Mouse (Mus musculus) midbrain, embryonic 10.5 days (tissue): ENCODE results near the gene Ppp1r36. TPM values are rescaled to one million over a fixed set of nuclear protein-coding genes. Genes with fewer than 3 reads are reported as not detected.

Experiments
- DNase-seq: peaks from one replicate; pipeline ENCODE4 v3.0.0-alpha.2; 2017; ENCODE audit warnings: low spot score
- H3K27ac ChIP-seq: fragments of 300-500 bp; sonication (generic); replicated peaks from 2 replicates; pipeline ENCODE4 v1.5.1; 2016; ENCODE audit warnings: mild to moderate bottlenecking
- H3K27me3 ChIP-seq: fragments of 300-500 bp; sonication (generic); 2 replicates; pipeline ENCODE4 v1.6.1; 2016; ENCODE audit warnings: low read depth, mild to moderate bottlenecking; ENCODE audit not compliant: poor library complexity, severe bottlenecking
- H3K36me3 ChIP-seq: fragments of 300-500 bp; sonication (generic); 2 replicates; pipeline ENCODE4 v1.6.1; 2016; ENCODE audit warnings: mild to moderate bottlenecking, moderate library complexity
- H3K4me1 ChIP-seq: fragments of 300-500 bp; sonication (generic); 2 replicates; pipeline ENCODE4 v1.6.1; 2016
- H3K4me3 ChIP-seq: fragments of 300-500 bp; sonication (generic); 2 replicates; pipeline ENCODE4 v1.5.1; 2016; ENCODE audit warnings: mild to moderate bottlenecking, moderate library complexity
- H3K9me3 ChIP-seq: fragments of 300-500 bp; sonication (generic); replicated peaks from 2 replicates; pipeline ENCODE4 v1.6.1; 2016; ENCODE audit warnings: mild to moderate bottlenecking
- WGBS: fragments of 180-500 bp; shearing (Covaris S2); methylation state at CpG from one replicate; pipeline ENCODE4 v1.1.7; 2016; 5-methylcytosine and 5-hydroxymethylcytosine counted together
- polyA plus RNA-seq: library from polyadenylated mRNA; unstranded; fragments of >200 nt; fragmentation: Nextera tagmentation; extraction: Ambion mirVana; gene quantifications from 2 replicates; pipeline ENCODE4 v1.2.1, GENCODE M21; 2016

The Ppp1r36 gene
- polyA plus RNA-seq, result 0.33 and 0.71 TPM in 2 replicates

- peak within 1 kb of the TSS; percentile 55 for H3K4me3 ChIP-seq
- DNase-seq, result peak; percentile 49
These were observed at the start of gene Ppp1r36 for GRCm38 (mm10) chr12:76417433-76417854. Ppp1r36 (plus strand) TSS chr12:76417538.

GRCm38 (mm10) chr12:76368201-76368789 lies 49.0 kb upstream of the Ppp1r36 start:
- Histone ChIP-seq H3K4me3 (peak overlapping the region; percentile 94), H3K4me1 (peaks cover 54% of the 10 kb centered on the region), H3K9me3 (no peaks in the 10 kb centered on the region), H3K36me3 (peaks cover 11% of the 10 kb centered on the region), H3K27ac (peak overlapping the region; percentile 100), H3K27me3 (no peaks in the 10 kb centered on the region)
- 10% methylated on average over 9 of the region's 9 CpGs for WGBS
- DNase-seq, result no peak

More at GRCm38 (mm10) chr12:76417433-76417854, at the start of gene Ppp1r36:
- no peak within 1 kb of the TSS for H3K27ac ChIP-seq
- peaks cover 6% of the 10 kb centered on the region for H3K4me1 ChIP-seq
- no peaks in the 10 kb centered on the region for H3K36me3 ChIP-seq
- peaks cover 33% of the 10 kb centered on the region for H3K27me3 ChIP-seq
- H3K9me3 ChIP-seq, result peaks cover 5% of the 10 kb centered on the region; the same call in 1 of the 2 replicates
- WGBS, result 2% methylated on average over 37 of the region's 37 CpGs

- H3K27ac ChIP-seq, result peak overlapping the region; percentile 100
- under 1% methylated on average over 26 of the region's 26 CpGs for WGBS
- peaks cover 8% of the 10 kb centered on the region for H3K36me3 ChIP-seq
- H3K9me3 ChIP-seq, result no peaks in the 10 kb centered on the region
- no peak for DNase-seq
- H3K4me3 ChIP-seq, result peak overlapping the region; percentile 94
- peaks cover 55% of the 10 kb centered on the region for H3K4me1 ChIP-seq
- H3K27me3 ChIP-seq, result no peaks in the 10 kb centered on the region
These were observed 48.5 kb upstream of the Ppp1r36 start for GRCm38 (mm10) chr12:76368790-76369205.

- Histone ChIP-seq H3K4me3 (peak within 1 kb of the TSS; percentile 94), H3K36me3 (peaks cover 2% of the 10 kb centered on the region; the same call in 1 of the 2 replicates), H3K4me1 (peaks cover 61% of the 10 kb centered on the region), H3K27ac (peak within 1 kb of the TSS; percentile 100), H3K27me3 (no peaks in the 10 kb centered on the region), H3K9me3 (no peaks in the 10 kb centered on the region)
- WGBS, result under 1% methylated on average over 96 of the region's 96 CpGs
- peak; percentile 87 for DNase-seq
These were observed 47.9 kb upstream of the Ppp1r36 start, which contains the start of gene Zbtb25 for GRCm38 (mm10) chr12:76369206-76369977. Zbtb25 (minus strand) TSS chr12:76369602.

GRCm38 (mm10) chr12:76369978-76370830 lies 47.1 kb upstream of the Ppp1r36 start, which contains the start of gene Zbtb1:
Zbtb1 (plus strand) TSS chr12:76370266.
- Histone ChIP-seq H3K27me3 (no peaks in the 10 kb centered on the region), H3K27ac (peak within 1 kb of the TSS; percentile 100), H3K4me3 (peak within 1 kb of the TSS; percentile 94), H3K36me3 (no peaks in the 10 kb centered on the region), H3K4me1 (peaks cover 61% of the 10 kb centered on the region), H3K9me3 (no peaks in the 10 kb centered on the region)
- DNase-seq, result peak; percentile 87
- WGBS, result under 1% methylated on average over 95 of the region's 99 CpGs

- H3K36me3 ChIP-seq, result no peaks in the 10 kb centered on the region
- no peaks in the 10 kb centered on the region for H3K27me3 ChIP-seq
- under 1% methylated on average over 61 of the region's 63 CpGs for WGBS
- peaks cover 57% of the 10 kb centered on the region for H3K4me1 ChIP-seq
- H3K27ac ChIP-seq, result peak overlapping the region; percentile 100
- no peaks in the 10 kb centered on the region for H3K9me3 ChIP-seq
- peak; percentile 85 for DNase-seq
- peak overlapping the region; percentile 94 for H3K4me3 ChIP-seq
These were observed 46.3 kb upstream of the Ppp1r36 start for GRCm38 (mm10) chr12:76370831-76371571.

- 49% methylated on average over 7 of the region's 7 CpGs for WGBS
- H3K4me1 ChIP-seq, result peaks cover 48% of the 10 kb centered on the region
- no peak for DNase-seq
- peak overlapping the region; percentile 94 for H3K4me3 ChIP-seq
- H3K36me3 ChIP-seq, result no peaks in the 10 kb centered on the region
- H3K27ac ChIP-seq, result no peak overlapping the region
- no peaks in the 10 kb centered on the region for H3K27me3 ChIP-seq
- H3K9me3 ChIP-seq, result no peaks in the 10 kb centered on the region
These were observed 45.3 kb upstream of the Ppp1r36 start for GRCm38 (mm10) chr12:76372046-76372445.

- no peaks in the 10 kb centered on the region for H3K36me3 ChIP-seq
- H3K27ac ChIP-seq, result no peak overlapping the region
- peaks cover 39% of the 10 kb centered on the region for H3K4me1 ChIP-seq
- DNase-seq, result no peak
- WGBS, result 70% methylated on average over 6 of the region's 7 CpGs
- no peaks in the 10 kb centered on the region for H3K27me3 ChIP-seq
- H3K4me3 ChIP-seq, result no peak overlapping the region; the same call in 1 of the 2 replicates
- no peaks in the 10 kb centered on the region for H3K9me3 ChIP-seq
These were observed 44.2 kb upstream of the Ppp1r36 start for GRCm38 (mm10) chr12:76372881-76373818.

GRCm38 (mm10) chr12:76373991-76374390 lies 43.3 kb upstream of the Ppp1r36 start:
- Histone ChIP-seq H3K9me3 (no peaks in the 10 kb centered on the region), H3K27ac (no peak overlapping the region), H3K36me3 (no peaks in the 10 kb centered on the region), H3K4me3 (no peak overlapping the region), H3K27me3 (no peaks in the 10 kb centered on the region), H3K4me1 (peaks cover 31% of the 10 kb centered on the region)
- DNase-seq, result no peak
- 85% methylated on average over 6 of the region's 6 CpGs for WGBS

GRCm38 (mm10) chr12:76374911-76375310 lies 42.4 kb upstream of the Ppp1r36 start:
- H3K4me3 ChIP-seq, result no peak overlapping the region
- 90% methylated on average over 4 of the region's 4 CpGs for WGBS
- no peak overlapping the region for H3K27ac ChIP-seq
- no peaks in the 10 kb centered on the region for H3K27me3 ChIP-seq
- H3K4me1 ChIP-seq, result peaks cover 30% of the 10 kb centered on the region
- no peak for DNase-seq
- H3K36me3 ChIP-seq, result no peaks in the 10 kb centered on the region
- H3K9me3 ChIP-seq, result no peaks in the 10 kb centered on the region

GRCm38 (mm10) chr12:76375506-76375905 lies 41.8 kb upstream of the Ppp1r36 start:
- Histone ChIP-seq H3K36me3 (peaks cover 4% of the 10 kb centered on the region), H3K9me3 (no peaks in the 10 kb centered on the region), H3K4me3 (no peak overlapping the region), H3K27me3 (no peaks in the 10 kb centered on the region), H3K27ac (no peak overlapping the region), H3K4me1 (peaks cover 27% of the 10 kb centered on the region)
- DNase-seq, result no peak
- WGBS, result 94% methylated on average over 3 of the region's 3 CpGs
